Mouse (Mus musculus) c-Kit-positive CD71-positive TER-119-negative erythroid progenitor cells, embryonic 14.5 days (primary cell): ENCODE data around the gene Adam11.

ENCODE experiments used
- DNase-seq: peaks from one replicate; pipeline ENCODE4 v3.0.0-alpha.2; 2013; ENCODE audit warnings: low read depth

Adam11 gene

DNA sequence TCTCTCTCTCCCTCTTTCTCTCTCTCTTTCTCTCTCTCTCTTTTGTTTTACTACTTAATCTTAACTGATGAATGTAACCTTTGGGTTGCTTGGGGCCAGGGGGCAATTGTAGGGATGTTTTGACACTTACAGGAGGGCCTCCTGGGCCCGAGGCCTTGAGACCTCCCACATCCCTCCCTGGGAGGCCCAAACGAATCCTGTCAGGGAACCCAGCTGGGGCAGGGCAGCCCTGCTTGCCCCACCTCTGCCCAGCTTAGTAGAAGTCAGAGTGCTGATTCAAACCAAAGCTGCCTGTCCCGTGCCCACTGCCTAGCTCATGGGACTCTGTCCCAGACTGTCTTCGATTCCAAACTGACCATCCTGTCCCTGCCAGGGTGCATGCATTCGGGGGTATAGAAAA lies 17.4 kb downstream of the Adam11 start:
- DNase-seq: no peak

- DNase-seq: no peak
These were observed 17.9 kb downstream of the Adam11 start for GRCm38 (mm10) chr11:102779081-102779638.

DNA sequence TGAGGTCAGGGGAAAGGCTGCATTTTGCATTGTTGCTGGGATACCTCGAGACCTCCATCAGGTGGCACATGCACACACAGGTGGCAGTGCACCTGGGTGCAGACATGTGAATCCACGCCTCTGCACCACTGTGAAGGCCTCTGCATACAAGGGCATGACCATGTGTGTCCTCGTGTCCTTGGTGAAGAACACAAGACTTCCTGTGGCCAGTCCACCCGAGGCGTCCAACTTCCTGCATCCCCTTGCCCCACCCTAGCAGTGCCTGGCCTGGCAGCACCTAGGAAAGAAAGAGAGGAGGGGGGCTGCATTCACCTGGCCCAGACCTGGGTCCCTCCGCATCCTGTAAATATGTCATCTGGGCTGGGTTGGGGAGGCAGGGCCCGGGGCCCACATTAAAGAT lies 18.6 kb downstream of the Adam11 start:
- DNase-seq: no peak

DNA sequence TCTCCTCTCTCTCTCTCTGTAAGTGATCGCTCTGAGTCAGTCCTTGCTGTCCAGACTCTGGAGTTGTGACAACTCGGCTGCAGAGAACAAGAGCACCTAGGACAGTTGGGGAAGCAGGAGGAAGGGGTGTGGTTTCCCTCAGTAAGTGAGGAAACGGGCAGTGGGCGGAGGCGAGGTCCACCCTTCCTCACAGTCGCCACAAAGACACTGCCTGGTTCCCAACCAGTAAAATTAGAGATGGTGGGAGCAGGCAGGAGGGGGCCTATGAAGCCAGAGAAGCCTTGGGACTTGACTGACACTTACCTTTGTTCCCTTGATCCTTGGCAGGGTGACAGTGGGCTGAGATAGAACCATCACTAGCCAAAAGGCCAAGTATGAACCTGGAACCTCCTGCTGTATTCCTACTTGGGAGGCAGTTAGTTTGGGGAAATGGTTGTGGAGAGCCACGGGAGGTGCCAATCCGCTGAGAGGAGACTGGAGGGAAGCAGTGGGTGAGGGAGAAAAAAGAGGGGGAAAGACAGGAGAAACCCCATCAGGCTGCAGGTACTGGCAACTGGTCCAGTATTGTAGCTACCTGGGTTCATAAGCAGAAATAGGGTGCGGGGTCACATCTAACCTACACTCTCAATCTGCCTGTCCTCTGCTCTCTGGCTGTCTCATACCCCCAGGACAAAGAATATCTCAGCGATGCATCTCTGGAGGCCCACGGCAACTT lies 19.2 kb downstream of the Adam11 start:
- no peak for DNase-seq

GRCm38 (mm10) chr11:102780986-102781351 lies 19.7 kb downstream of the Adam11 start:
- no peak for DNase-seq

DNA sequence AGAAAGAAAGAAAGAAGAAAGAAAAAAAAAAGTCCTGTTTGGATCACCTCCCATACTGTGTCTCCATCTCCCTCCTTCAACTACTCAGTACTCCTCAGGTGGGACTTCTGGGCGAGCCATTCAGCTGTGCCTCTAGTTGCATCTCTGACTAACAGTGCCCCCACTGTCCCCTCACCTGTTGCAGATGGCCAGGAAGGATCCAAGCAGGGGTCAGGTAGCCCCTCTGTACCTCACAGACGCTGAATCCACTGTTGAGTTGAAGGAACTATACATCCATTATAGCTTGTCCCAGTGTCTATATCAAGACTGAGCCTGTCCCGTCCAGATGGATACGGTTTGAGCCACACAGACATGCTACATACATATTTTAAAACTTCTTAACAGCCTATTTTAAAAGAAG lies 20.3 kb downstream of the Adam11 start:
- DNase-seq: no peak

DNA sequence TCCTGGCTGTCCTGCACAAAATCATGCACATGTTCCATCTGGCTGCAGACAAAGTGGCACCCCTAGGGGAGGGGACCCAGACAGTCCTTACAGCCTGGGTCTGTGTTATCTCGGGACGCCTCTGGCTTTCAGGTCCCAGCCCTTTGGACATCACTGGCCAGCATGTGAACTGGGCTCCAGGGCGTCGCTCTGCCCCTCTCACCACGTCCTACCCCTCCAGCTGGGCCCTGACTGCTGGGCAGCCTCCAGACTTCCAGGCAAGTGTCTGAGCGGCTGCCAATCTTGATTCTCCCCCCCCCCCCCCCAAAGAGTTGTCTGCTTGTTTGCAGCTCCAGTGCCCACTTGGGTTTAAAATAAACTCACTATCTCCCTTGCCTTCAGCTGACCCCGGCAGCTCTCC lies 22.2 kb downstream of the Adam11 start:
- no peak for DNase-seq

DNA sequence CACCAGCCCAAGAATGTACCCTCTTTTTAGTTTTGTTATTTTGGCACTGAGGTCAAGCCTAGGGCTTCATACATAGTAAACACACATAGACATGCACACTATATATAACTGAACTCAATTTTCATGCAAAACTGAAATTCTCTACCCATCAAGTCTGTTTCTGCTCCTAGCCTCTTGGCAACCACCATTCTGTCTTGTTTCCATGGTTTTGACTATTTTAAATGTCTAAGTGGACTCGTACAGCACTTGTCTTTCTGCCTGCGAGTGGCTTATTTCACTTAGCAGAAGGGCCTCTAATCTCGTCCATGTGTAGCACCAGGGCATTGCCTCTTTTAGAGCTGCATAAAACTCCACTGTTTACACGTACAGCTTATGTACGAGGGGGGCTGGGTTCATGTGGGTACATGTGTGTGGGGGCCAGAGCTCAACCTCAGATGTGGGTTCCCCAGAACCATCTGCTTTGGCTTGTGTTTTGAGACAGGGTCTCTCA lies 26.5 kb downstream of the Adam11 start:
- no peak for DNase-seq

- no peak for DNase-seq
These were observed 30.6 kb downstream of the Adam11 start for GRCm38 (mm10) chr11:102791682-102792445.

- DNase-seq: no peak
These were observed 32.9 kb downstream of the Adam11 start for GRCm38 (mm10) chr11:102794157-102794556.

- no peak for DNase-seq
These were observed 42.2 kb downstream of the Adam11 start for GRCm38 (mm10) chr11:102803453-102803852.

DNA sequence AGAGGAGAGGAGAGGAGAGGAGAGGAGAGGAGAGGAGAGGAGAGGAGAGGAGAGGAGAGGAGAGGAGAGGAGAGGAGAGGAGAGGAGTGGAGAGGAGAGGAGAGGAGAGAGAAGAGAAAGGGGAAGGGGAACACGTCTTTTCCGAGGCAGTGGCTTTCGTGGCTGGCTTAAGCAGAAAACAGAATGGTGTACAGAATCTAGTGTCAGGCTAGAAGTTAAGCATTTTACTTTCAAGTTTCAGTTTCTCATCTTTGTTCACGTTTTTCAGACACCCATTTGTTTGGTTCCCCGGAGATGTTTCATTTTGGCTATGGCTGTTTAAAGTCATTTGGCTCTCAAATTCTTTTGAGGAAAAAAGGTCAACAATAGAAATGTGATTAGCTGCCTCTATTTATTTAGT lies 47.0 kb downstream of the Adam11 start:
- no peak for DNase-seq

DNA sequence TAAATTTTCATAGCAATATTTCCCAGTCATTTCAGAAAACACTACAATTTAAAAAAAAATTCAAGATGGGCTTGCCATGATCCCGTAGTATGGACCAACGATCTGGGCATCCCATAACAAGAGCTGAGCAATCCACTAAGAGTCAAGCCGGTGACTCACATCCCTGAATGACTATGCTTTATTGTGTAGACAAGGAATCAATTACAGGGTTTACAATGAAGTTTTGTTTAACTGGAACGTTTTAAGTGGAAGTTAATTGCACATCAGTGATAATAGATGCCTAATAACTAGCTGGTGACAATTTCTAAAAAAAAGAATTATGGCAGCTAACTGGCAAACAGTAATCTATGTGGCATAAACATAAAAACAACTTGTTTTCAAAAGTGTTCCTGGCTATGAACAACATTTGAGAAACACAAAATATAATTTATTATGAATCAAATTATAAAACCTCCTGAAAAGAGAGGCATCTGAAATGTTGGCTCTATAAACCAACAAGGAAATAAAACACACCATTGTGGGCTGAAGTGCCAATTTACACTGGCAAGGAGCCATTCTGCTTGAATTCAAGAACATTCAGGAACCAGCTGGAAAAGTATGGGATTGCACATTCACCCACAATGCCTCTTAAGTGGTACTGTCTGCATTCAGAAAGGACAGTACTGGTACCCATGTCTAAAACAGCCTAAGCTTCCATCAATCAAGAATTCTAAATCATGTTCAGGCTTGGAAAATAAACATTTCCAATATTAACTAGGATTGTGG lies 49.7 kb downstream of the Adam11 start:
- no peak for DNase-seq

DNA sequence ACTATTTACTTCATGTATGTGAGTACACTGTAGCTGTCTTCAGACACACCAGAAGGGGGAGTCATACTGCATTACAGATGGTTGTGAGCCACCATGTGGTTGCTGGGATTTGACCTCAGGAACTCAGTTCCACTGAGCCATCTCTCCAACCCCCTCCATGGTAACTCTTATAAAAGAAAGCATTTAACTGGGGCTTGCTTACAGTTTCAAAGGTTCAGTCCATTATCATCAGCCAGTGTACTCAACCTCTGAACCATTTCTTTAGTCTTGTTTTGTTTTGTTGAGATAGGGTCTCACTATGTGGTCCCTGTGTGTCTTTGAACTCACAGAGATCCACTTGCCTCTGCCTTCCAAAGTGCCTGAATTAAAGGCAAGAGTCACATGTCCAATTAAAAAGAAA lies 53.6 kb downstream of the Adam11 start:
- DNase-seq: no peak

DNA sequence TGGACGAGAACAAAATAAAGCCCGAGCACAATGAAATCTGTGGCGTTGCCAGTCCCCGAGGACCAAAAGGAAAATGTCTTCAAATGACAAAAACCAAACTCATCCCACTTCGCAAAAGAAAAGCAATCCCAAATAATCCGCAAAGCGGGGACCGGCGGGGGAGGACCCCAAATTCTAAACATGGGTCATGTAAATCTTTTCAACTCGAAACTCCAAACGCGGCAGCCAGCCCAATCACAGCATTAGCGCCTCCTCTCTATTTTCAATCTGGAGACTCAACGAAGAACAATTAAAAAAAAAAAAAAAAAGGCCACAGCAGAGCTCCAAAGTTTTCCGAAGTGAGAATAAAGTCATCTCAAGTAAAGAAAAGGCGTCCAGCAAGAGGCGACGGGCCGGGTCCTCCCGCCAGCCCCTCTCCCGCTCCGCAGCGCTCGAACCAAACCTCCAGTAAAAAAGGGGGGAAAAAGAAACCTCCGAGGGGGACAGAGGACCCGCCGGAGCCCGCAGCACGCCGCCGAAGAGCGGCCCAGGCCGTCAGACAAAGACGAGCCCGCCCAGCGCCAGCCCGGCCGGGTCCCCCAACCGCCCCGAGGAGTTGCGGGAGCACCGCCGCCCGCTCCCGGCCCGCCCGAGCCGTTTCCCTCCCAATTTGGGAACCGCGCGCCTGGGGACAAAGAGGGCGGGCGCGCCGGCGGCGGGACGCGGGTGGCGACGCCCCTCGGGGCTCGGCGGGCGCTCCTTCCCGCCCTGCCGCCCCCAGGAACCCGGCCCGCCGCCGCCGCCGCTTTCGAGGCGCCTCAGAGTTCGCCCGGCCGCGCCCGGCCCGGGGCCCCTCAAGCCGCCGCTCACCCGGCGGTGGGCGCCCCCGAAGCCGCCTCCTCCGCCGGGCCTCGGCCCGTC lies 57.1 kb downstream of the Adam11 start:
- DNase-seq: no peak

GRCm38 (mm10) chr11:102819021-102819782 lies 58.0 kb downstream of the Adam11 start, which contains the start of gene Gjc1:
Gene Gjc1 (minus strand): TSS chr11:102819700.
- no peak for DNase-seq

DNA sequence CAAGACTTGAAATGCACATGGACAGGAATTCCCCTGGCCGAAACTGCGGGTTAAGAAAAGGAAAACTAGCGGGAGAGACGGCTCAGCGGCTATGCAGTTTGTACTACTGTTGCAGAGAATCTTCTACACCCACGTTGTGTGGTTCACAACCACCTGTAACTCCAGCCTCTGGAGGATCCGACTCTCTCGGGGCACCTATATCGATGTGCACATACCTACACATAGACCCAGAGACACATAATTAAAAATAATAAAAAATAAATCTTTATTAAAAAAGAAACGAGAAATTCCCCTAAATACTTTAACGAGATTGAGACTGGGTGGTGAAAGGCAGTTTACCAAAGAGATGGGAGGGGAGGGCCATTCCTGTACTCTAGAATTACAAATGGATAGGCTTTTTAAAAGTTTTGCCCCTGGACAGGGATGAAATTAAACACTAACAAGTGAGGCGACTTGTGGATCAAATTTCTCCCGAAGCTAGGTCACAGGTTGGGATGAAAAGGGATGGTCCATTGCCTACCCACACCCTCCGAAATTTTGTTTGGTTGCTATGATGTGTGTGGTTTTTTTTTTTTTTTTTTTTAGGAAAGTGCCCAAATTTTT lies 58.6 kb downstream of the Adam11 start:
- DNase-seq: no peak

GRCm38 (mm10) chr11:102820432-102820831 lies 59.2 kb downstream of the Adam11 start:
- DNase-seq: no peak

- DNase-seq: no peak
These were observed 60.0 kb downstream of the Adam11 start for GRCm38 (mm10) chr11:102821231-102821630.

DNA sequence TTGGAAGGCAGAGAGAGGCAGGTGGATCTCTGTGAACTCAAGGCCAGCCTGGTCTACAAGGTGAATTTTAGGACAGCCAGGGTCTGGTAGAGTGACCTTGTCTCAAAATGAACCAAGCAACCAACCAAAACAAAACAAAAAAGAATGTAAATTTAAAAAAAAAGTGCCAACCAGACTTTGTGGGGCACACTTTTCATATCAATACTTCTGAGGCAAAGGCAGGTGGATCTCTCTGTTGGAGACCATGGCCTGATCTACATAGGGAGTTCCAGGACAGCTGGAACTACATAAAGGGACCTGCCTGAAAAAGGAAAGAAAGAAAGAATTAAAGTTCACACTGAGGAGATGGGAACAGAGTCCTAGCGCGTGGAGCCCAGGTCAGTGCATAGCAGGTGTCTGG lies 65.2 kb downstream of the Adam11 start:
- no peak for DNase-seq
